In the genomic region with DNA sequence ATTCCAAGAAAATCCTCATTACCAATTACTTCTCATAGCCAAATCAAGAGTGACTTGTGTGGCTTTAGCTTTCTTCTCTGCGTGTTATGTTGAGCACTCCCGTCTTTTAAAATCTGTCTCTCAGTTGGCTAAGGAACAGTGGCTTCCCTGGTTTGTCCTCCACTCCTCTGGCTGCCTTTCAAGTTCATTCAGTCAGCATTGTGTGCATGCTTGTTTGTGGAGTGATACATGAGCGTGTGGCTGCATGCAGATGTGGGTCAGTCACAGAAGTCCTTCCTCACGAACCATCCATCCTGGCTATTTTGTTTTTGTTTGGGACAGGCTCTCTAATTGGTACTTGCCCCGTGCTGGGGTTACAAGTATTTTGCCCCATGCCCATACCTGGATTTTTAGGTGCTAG, we compare ENCODE assay signal across 11 mouse cellular contexts.
"Had no signal": no experiment of that assay in that cellular context is flagged by ENCODE, and none has a peak within 500 bp of the region (broad histone marks: within the 10 kb centered on the region; RNA-seq: fewer than 3 reads in every experiment).

No protein-coding gene starts in this region.

- H3K9ac ChIP-seq: liver, embryonic 15.5 days; midbrain, embryonic 15.5 days; neural tube, embryonic 12.5 days had no signal

- DNase-seq: kidney, postnatal 4 days; lung, adult 2 months; thymus, postnatal 4 days had no signal

- H3K27ac ChIP-seq: left cerebral cortex, adult 2 months; limb, embryonic 10.5 days; liver, embryonic 15.5 days; midbrain, embryonic 15.5 days; neural tube, embryonic 12.5 days; stomach, postnatal 0 days had no signal

- H3K27me3 ChIP-seq: liver, embryonic 15.5 days; midbrain, embryonic 15.5 days; neural tube, embryonic 12.5 days had no signal

- H3K4me2 ChIP-seq: liver, embryonic 15.5 days; midbrain, embryonic 11.5 days; midbrain, embryonic 15.5 days; neural tube, embryonic 12.5 days had no signal

- H3K9me3 ChIP-seq: limb, embryonic 10.5 days; liver, embryonic 15.5 days; midbrain, embryonic 15.5 days; neural tube, embryonic 12.5 days had no signal

- H3K36me3 ChIP-seq: limb, embryonic 10.5 days; liver, embryonic 15.5 days; midbrain, embryonic 15.5 days; neural tube, embryonic 12.5 days had no signal

- ATAC-seq: lung, postnatal 0 days; midbrain, embryonic 15.5 days had no signal

- H3K4me3 ChIP-seq: left cerebral cortex, adult 2 months; limb, embryonic 10.5 days; liver, embryonic 15.5 days; midbrain, embryonic 15.5 days; neural tube, embryonic 12.5 days had no signal
